Mouse (Mus musculus) cerebellum, adult 11-12 months (tissue): Measurements from ENCODE around the gene Ccdc84.
"Not testable (repeated sequence)": the region's sequence is repeated elsewhere in the genome, so short reads cannot be mapped to it uniquely, and the experiment has no call there.

Source experiments
- DNase-seq: peaks from one replicate; pipeline ENCODE4 v3.0.0; 2022

Gene Ccdc84

DNA sequence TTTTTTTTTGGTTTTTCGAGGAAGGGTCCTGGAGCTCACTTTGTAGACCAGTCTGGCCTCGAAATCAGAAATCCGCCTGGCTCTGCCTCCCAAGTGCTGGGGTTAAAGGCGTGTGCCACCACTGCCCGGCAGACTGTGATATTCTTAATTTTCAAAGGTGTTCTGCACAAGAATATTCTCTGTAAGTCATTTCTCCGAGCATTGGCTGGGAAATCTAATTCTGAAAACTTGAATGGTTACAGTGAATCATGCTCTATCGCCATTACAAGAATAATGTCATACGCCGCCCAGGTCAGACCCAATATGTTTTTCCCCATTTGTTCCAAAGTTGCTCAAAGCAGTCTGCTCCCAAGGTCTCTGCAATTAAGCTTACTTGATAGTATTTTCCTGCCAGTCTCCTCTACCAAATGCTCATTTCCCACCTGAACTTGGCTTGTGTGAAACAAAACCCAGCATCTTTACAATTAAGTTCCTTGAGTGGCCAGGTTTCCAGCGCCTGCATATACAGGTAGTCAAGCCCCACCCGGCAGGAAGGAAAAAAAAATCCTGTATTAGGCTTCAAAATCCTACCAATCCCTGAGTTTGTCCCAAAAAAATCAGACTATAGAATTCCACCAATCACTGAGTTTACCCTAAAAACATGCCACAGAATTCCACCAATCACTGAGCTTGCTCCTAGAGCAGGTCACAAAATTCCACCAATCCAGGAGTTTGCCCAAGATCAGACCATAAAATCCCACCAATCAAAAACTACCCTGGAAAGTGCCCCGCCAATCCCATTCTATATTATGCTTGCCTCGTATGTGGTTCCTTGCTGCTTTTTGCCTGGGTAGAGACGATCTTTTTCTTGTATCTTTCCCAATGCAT lies at the start of gene Ccdc84:
Gene Ccdc84, minus strand, starts transcription at position 51 of the 867 bp plus-strand sequence.
- peak; percentile 49 for DNase-seq

- DNase-seq = no peak
Measured at GRCm38 (mm10) chr9:44461950-44462349, 43.6 kb upstream of the Ccdc84 start.

DNA sequence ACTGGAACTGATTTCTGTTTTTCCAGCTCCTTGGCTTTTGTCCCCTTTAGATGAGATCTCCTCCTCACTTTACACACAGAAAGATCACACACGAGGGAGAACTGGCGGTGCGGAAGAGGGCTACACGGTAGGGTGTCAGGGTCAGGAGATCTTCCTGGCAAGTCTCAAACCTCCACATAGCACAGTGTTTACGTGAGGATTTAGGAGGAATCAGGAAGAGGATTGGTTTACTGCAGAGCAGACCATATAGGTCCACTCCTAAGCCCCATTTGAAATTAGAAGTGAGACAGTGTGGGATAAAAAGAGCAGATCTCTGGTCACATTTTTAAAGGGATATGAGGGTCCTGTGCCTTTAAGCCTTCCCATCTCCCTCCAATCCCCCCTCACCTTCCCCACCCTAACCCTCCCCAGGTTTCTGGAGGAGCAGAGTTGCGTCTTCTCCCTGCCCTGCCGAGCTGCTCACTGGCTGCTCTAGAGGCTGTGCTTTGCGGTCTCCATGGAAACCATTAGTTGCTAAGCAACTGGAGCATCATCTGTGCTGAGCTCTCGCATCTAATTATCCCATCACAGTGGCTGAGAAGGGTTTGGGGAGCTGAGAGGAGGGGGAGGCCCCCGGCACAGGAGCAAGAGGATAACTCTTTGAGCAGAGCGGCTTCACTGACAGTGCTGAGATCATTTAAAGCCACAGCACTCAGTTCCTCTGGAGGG lies 38.8 kb upstream of the Ccdc84 start:
- DNase-seq = peak; percentile 37

GRCm38 (mm10) chr9:44454891-44455220 lies 36.5 kb upstream of the Ccdc84 start, which contains the start of gene Upk2:
Gene Upk2, minus strand, starts transcription at chr9:44454976.
- no peak for DNase-seq

DNA sequence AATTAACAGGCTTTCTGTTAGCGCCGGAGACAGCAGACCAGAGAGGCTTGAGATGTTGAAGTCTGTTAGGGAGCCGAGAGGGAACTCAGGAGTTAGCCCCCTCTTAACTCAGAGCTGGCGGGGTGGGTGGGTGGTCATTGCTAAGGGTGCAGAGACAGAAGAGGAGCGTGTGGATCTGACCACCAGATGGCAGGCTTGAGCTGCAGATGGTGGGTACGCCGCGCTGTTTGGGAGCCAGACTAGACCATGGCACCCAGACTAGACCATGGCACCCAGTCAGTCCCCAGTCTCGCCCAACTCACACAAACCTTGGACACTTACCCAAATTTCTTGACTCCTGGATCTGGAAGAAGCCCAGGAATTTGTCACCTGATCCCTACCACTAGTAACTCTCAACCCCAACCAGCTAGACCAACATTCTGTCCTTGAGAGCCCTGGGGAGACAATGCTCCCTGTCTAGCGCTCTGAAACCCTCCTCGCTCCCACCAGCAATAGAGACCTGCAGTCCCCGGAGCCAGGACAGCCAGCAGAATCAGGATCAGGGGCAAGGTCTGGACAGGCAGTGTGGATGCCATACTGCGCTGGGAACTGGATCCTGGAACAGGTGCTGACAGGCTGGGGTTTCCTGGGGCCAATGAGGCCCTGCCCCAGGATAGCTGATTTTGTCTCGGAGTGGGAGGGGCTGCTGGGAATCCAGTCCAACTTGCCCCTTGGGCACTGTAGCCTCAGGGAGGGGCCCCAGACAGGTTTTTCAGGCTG lies 35.9 kb upstream of the Ccdc84 start:
- peak; percentile 70 for DNase-seq

DNA sequence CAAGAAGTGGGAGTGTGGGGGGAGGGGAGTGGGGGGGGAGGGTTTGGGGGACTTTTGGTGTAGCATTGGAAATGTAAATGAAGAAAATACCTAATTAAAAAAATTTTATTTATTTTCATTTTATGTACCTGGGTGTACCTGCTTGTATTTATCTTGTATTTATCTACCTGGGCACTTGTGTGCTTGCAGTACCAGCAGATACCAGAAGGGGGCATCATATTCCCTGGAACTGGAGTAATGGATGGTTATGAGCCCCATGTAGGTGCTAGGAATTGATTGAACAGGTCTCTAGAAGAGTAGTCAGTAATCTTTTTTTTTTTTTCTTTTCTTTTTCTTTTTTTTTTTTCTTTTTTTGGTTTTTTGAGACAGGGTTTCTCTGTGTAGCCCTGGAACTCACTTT lies 32.0 kb upstream of the Ccdc84 start:
- no peak for DNase-seq

DNA sequence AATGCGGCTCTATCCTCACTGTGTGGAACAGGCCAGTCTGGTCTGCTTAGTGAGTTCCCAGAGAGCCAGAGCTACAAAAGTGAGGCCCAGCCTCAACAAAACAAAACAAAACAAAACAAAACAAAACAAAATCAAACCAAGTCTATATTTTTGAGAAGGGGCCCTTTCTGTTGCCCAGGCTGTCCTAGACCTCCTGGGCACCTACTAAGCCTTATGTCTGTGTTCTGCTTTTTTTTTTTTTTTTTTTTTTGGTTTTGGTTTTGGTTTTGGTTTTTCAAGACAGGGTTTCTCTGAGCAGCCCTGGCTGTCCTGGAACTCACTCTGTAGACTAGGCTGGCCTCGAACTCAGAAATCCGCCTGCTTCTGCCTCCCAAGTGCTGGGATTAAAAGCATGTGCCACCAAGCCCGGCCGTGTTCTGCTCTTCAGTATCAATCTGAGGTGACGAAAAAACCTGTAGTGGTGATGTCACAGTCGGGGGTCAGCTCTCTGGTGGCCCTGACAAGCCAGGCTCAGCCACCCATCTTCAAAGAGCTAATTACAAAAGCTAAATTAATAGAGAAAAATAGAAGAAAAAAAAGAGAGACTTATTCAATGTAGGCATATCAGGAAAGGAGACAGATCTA lies 26.1 kb upstream of the Ccdc84 start:
- not testable (repeated sequence) for DNase-seq

GRCm38 (mm10) chr9:44440961-44441360 lies 22.6 kb upstream of the Ccdc84 start, which contains the start of gene Foxr1:
Gene Foxr1, minus strand, starts transcription at chr9:44441136.
- DNase-seq = no peak

DNA sequence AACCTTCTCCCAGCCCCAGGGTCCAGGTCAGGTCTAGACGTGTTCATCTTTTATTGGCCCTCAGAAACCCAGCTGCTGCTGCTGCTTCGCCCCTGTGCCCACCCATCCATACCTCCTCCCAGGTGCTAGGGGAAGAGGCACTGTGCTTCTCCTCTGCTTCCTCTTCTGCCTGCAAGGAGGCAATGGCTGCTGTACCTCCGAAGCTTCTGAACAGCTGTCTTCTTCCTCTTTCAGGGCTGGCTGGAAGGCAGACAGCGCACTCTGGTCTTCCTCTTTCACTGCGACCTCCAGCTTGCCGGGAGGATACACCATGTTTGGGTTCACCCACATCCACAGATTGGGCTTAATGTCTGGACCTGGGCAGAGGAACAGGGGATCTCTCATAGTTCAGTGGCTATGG lies 17.4 kb upstream of the Ccdc84 start:
- no peak for DNase-seq

GRCm38 (mm10) chr9:44432577-44433185 lies 14.3 kb upstream of the Ccdc84 start:
- DNase-seq = no peak

DNA sequence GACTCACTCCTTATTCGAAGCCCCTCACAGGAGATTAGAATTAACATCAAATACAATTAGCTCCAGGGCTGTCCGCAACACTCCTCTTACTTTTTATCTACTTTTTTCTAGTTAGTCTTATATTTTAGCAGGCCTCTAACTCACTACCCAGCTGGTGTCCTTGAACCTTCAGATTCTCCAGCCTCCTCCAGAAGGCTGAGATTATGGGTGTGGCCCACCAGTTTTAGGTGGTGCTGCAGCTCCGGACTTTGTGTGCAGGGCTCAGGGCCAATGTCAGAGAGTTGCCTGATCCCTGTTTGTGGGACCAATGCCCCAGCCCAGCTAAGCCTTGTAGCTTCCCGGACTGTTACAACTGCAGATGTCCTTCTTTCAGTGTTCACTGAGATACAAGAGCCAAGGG lies 5.2 kb upstream of the Ccdc84 start:
- no peak for DNase-seq

DNA sequence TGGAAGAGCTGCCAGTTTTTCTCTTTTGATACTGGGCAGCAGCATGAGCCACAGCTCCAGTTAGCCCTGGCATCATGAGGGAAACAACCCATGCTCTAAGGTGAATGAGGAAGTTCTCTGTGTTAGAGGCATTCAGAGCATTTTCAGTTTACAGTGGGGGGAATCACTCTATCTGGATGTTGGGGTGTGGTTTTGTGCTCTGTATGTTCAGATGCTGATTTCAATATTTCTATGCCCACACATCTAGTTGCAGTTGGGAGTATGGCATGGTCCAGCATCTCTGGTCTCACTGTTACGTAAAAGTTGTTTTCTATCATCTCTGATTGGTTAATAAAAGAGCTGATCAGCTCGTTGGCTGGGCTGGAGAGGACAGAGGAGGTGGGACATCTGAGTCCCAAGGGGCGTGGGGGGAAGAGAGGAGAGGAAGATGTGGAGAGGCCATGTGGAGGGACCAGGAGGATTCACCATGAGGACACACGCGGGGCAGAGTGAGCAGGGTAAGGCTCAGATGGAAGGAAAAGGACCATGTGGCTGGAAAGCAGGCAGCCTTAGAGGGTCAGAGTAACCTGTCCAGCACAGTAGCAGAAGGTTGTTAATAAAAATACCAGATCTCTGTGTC lies 2.0 kb upstream of the Ccdc84 start:
- DNase-seq = no peak

- DNase-seq = peak; percentile 33
Measured at GRCm38 (mm10) chr9:44419730-44420129, 1.4 kb upstream of the Ccdc84 start.

DNA sequence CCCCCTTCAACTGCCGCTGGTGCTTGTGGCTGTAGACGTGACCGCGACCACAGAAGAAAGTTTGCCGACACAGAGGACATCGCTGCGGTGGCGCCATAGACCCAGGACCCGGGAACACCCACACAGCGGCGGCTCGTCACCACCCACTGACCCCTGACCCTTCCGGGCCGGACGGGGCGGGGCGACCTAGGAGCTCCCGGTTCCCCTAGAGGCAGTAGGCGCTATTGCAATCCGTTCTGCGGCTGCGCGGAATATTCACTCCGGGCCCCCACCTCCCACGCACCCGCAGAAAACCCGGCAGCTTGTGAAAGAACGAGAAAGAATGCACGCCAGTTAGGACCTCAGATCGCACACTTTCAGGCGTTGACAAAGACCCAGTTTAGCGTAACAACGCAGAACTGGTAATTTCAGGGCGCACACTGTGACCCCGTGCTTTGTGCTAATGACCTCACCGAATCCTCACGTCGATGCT lies 441 bp downstream of the Ccdc84 start:
- peak; percentile 93 for DNase-seq

DNA sequence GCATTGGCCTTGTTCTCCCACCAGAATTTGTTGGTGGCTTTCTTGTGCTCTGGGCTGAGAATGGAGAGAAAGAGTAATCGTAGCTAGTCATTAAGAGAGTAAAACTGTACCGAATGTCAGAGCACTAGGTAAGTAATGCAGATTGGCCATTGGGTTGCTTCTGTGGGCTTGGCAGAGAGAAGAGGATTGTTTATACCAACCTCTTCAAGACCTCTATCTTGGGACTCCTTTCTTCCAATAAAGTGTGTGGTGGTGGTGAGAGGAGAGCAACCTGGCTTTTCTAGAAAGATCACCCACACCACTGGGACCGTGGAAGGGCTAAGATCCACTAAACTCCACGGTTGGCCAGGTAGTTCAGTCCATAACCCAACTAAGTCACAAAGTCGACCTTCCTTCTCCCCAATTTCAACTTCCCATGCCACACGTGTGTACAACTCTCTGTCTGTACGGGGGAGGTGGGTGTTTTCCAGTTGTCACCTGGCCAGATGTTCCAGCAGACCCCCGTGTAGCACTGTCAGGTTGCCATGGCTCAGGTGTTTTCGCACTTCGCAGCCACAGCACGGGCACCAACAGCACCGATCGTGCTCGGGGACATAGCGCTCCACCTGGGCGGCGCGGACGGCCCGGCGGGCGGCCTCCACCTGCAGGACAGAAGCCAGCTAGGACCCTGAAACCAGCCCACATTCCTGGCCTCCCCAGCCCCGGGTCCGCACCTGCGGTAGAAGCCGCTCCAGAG lies 1.0 kb downstream of the Ccdc84 start:
- no peak for DNase-seq

GRCm38 (mm10) chr9:44412781-44413180 lies 5.6 kb downstream of the Ccdc84 start:
- peak; percentile 36 for DNase-seq

DNA sequence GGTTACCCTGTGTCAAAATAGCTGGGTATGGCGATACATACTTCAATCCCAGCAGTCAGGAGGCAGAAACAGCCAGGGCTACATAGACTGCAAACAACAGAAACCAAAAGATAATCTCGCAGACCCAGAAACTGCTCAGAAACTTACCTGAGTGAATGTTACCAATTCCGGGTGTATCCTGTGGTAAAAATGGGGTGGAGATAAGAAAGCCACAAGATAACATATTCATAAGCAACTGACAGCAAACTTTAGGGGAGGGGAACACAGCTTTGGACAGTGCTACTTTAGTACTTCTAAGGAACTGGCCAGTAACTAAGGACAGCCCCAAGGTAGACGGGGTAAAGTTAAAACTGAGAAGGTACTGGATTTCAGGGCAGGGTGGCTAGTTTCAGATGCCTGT lies 6.1 kb downstream of the Ccdc84 start:
- no peak for DNase-seq

DNA sequence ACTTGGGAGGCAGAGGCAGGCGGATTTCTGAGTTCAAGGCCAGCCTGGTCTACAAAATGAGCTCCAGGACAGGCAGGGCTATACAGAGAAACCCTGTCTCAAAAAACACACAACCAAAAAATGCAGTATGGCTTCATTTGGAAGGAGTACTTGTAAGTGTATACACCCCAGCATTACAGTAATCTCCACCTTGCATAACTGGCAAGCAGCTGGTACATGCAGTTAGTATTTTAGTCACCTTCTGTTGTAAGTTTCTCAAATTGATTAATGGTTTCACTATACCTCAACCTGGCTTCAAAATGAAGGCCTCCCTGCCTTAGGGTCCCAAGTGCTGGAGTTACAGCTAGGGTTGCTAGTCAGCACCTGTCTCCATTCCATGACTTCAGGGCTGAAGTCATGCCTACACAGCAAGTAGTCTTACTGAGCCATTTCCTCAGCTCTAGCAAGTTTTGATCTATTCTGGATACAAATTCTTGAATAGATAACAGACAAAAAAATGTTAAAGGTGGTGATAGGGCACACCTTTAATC lies 6.7 kb downstream of the Ccdc84 start:
- DNase-seq = no peak

GRCm38 (mm10) chr9:44410647-44411336 lies 7.6 kb downstream of the Ccdc84 start:
- DNase-seq = peak; percentile 27

GRCm38 (mm10) chr9:44408693-44409092 lies 9.7 kb downstream of the Ccdc84 start:
- not testable (repeated sequence) for DNase-seq
